Mouse (Mus musculus) kidney, embryonic 16.5 days (tissue): ENCODE measurements around the gene Wnt16. TPM values are rescaled to one million over a fixed set of nuclear protein-coding genes. Genes with fewer than 3 reads are reported as not detected.
A peak's percentile ranks its signal among the peaks of the same experiment; 100 is the strongest.
"Not testable (repeated sequence)": the region's sequence is repeated elsewhere in the genome, so short reads cannot be mapped to it uniquely, and the experiment has no call there.

Experiments
- ATAC-seq: fragments of 200-750 bp; cut with Nextera tagmentation; 2 replicates; pipeline ENCODE4 v1.8.0; 2017; ENCODE audit warnings: moderate TSS enrichment; ENCODE audit not compliant: low FRiP score, low TSS enrichment
- H3K27ac ChIP-seq: fragments of 300-500 bp; sonication (generic); 2 replicates; pipeline ENCODE4 v1.5.1; 2014; ENCODE audit warnings: low read length
- H3K27me3 ChIP-seq: fragments of 300-500 bp; sonication (generic); 2 replicates; pipeline ENCODE4 v1.6.1; 2014; ENCODE audit warnings: low read length, control low read depth, mixed read lengths; ENCODE audit not compliant: insufficient read depth
- H3K36me3 ChIP-seq: fragments of 300-500 bp; sonication (generic); 2 replicates; pipeline ENCODE4 v1.6.1; 2014; ENCODE audit warnings: low read length, control low read depth, mixed read lengths; ENCODE audit not compliant: insufficient read depth
- H3K4me1 ChIP-seq: fragments of 300-500 bp; sonication (generic); 2 replicates; pipeline ENCODE4 v1.6.1; 2014; ENCODE audit warnings: low read length, control low read depth, mixed read lengths; ENCODE audit not compliant: insufficient read depth
- H3K4me2 ChIP-seq: fragments of 300-500 bp; sonication (generic); replicated peaks from 2 replicates; pipeline ENCODE4 v1.6.1; 2014; ENCODE audit warnings: low read depth, low read length
- H3K4me3 ChIP-seq: fragments of 300-500 bp; sonication (generic); 2 replicates; pipeline ENCODE4 v1.5.1; 2014; ENCODE audit warnings: mild to moderate bottlenecking, low read length
- H3K9ac ChIP-seq: fragments of 300-500 bp; sonication (generic); replicated peaks from 2 replicates; pipeline ENCODE4 v1.6.1; 2014; ENCODE audit warnings: low read length
- H3K9me3 ChIP-seq: fragments of 300-500 bp; sonication (generic); 2 replicates; pipeline ENCODE4 v1.6.1; 2016; ENCODE audit warnings: low read length, control low read depth
- whole genome bisulfite sequencing: fragments of 180-500 bp; shearing (Covaris S2); extraction: QIAGEN DNeasy Blood & Tissue Kit; methylation state at CpG from one replicate; pipeline ENCODE4 v1.1.7; 2014; 5-methylcytosine and 5-hydroxymethylcytosine counted together
- polyA plus RNA-seq: library from polyadenylated mRNA; unstranded; fragments of >200 nt; fragmentation: Nextera tagmentation; extraction: Ambion mirVana; gene quantifications from 2 replicates; pipeline ENCODE4 v1.2.1, GENCODE M21; 2015

Wnt16 gene
- 0.87 and 1.4 TPM in 2 replicates for polyA plus RNA-seq

GRCm38 (mm10) chr6:22288004-22288736 is at the start of gene Wnt16:
TSS of gene Wnt16 (plus strand) at chr6:22288227.
- Histone ChIP-seq H3K4me2 (peak within 1 kb of the TSS; percentile 60), H3K9ac (peak within 1 kb of the TSS; percentile 38), H3K27ac (no peak within 1 kb of the TSS), H3K4me1 (peaks cover 22% of the 10 kb centered on the region), H3K27me3 (peaks cover 36% of the 10 kb centered on the region), H3K36me3 (no peaks in the 10 kb centered on the region), H3K9me3 (no peaks in the 10 kb centered on the region), H3K4me3 (peak within 1 kb of the TSS; percentile 42)
- WGBS = 2% methylated on average over 20 of the region's 20 CpGs
- ATAC-seq = peak; percentile 81

GRCm38 (mm10) chr6:22243321-22243720 is 44.7 kb upstream of the Wnt16 start:
- WGBS = 81% methylated on average over 8 of the region's 8 CpGs
- no peaks in the 10 kb centered on the region for H3K27me3 ChIP-seq
- no peak for ATAC-seq
- no peak overlapping the region for H3K27ac ChIP-seq
- H3K4me3 ChIP-seq = no peak overlapping the region
- H3K9me3 ChIP-seq = no peaks in the 10 kb centered on the region
- no peak overlapping the region for H3K4me2 ChIP-seq
- 0 out of 2 replicates have a peak, but pooled peaks cover 4% of the 10 kb centered on the region for H3K36me3 ChIP-seq
- H3K9ac ChIP-seq = no peak overlapping the region
- H3K4me1 ChIP-seq = no peaks in the 10 kb centered on the region

- Histone ChIP-seq H3K27ac (no peak overlapping the region), H3K4me3 (no peak overlapping the region), H3K36me3 (no peaks in the 10 kb centered on the region), H3K9ac (no peak overlapping the region), H3K4me2 (no peak overlapping the region), H3K4me1 (no peaks in the 10 kb centered on the region), H3K9me3 (no peaks in the 10 kb centered on the region), H3K27me3 (no peaks in the 10 kb centered on the region)
- 91% methylated on average over 2 of the region's 2 CpGs for WGBS
- ATAC-seq = no peak
Observed at GRCm38 (mm10) chr6:22246696-22247095, 41.3 kb upstream of the Wnt16 start.

GRCm38 (mm10) chr6:22258784-22259183 is 29.2 kb upstream of the Wnt16 start:
- Histone ChIP-seq H3K4me3 (no peak overlapping the region), H3K27me3 (no peaks in the 10 kb centered on the region), H3K27ac (no peak overlapping the region), H3K4me1 (no peaks in the 10 kb centered on the region), H3K4me2 (no peak overlapping the region), H3K9me3 (no peaks in the 10 kb centered on the region), H3K36me3 (no peaks in the 10 kb centered on the region), H3K9ac (no peak overlapping the region)
- no peak for ATAC-seq
- 53% methylated on average over 4 of the region's 4 CpGs for WGBS

- no peaks in the 10 kb centered on the region for H3K27me3 ChIP-seq
- H3K9me3 ChIP-seq = no peaks in the 10 kb centered on the region
- no peak overlapping the region for H3K4me3 ChIP-seq
- no peaks in the 10 kb centered on the region for H3K4me1 ChIP-seq
- no peak overlapping the region for H3K9ac ChIP-seq
- no peak overlapping the region for H3K27ac ChIP-seq
- no peak for ATAC-seq
- no peaks in the 10 kb centered on the region for H3K36me3 ChIP-seq
- 47% methylated on average over 4 of the region's 4 CpGs for WGBS
- no peak overlapping the region for H3K4me2 ChIP-seq
Observed at GRCm38 (mm10) chr6:22262519-22262918, 25.5 kb upstream of the Wnt16 start.

- not testable (repeated sequence) for H3K4me3 ChIP-seq, ATAC-seq, H3K4me2 ChIP-seq, H3K9ac ChIP-seq, H3K4me1 ChIP-seq, H3K9me3 ChIP-seq, H3K27me3 ChIP-seq, H3K27ac ChIP-seq, H3K36me3 ChIP-seq
- WGBS = 85% methylated on average over 8 of the region's 8 CpGs
Observed at GRCm38 (mm10) chr6:22264094-22264493, 23.9 kb upstream of the Wnt16 start.

- Histone ChIP-seq H3K4me3 (no peak overlapping the region), H3K9ac (no peak overlapping the region), H3K36me3 (no peaks in the 10 kb centered on the region), H3K4me2 (no peak overlapping the region), H3K9me3 (no peaks in the 10 kb centered on the region), H3K27ac (no peak overlapping the region), H3K27me3 (no peaks in the 10 kb centered on the region), H3K4me1 (no peaks in the 10 kb centered on the region)
- 79% methylated on average over 4 of the region's 4 CpGs for whole genome bisulfite sequencing
- no peak for ATAC-seq
Observed at GRCm38 (mm10) chr6:22266018-22266417, 22.0 kb upstream of the Wnt16 start.

GRCm38 (mm10) chr6:22267807-22268667 is 20.0 kb upstream of the Wnt16 start:
- H3K9me3 ChIP-seq = no peaks in the 10 kb centered on the region
- no peaks in the 10 kb centered on the region for H3K36me3 ChIP-seq
- ATAC-seq = no peak
- H3K27me3 ChIP-seq = no peaks in the 10 kb centered on the region
- H3K9ac ChIP-seq = no peak overlapping the region
- WGBS = 70% methylated on average over 5 of the region's 5 CpGs
- no peaks in the 10 kb centered on the region for H3K4me1 ChIP-seq
- no peak overlapping the region for H3K4me2 ChIP-seq
- H3K27ac ChIP-seq = no peak overlapping the region
- H3K4me3 ChIP-seq = no peak overlapping the region

GRCm38 (mm10) chr6:22268677-22269076 is 19.4 kb upstream of the Wnt16 start:
- no peak for ATAC-seq
- no peak overlapping the region for H3K27ac ChIP-seq
- H3K36me3 ChIP-seq = no peaks in the 10 kb centered on the region
- no peaks in the 10 kb centered on the region for H3K4me1 ChIP-seq
- no peak overlapping the region for H3K4me3 ChIP-seq
- no peak overlapping the region for H3K9ac ChIP-seq
- H3K9me3 ChIP-seq = no peaks in the 10 kb centered on the region
- no peak overlapping the region for H3K4me2 ChIP-seq
- no peaks in the 10 kb centered on the region for H3K27me3 ChIP-seq
